Mouse (Mus musculus) cortical plate, adult 2 months (tissue): Measurements from ENCODE around the gene Far1.

ENCODE experiments used
- CTCF ChIP-seq: fragments of 200-500 bp; IDR thresholded peaks from 2 replicates; pipeline ENCODE4 v1.5.1; 2011; ENCODE audit warnings: mild to moderate bottlenecking, control low read depth, low read length; ENCODE audit not compliant: insufficient read depth; ENCODE audit errors: extremely low read depth
- POLR2A ChIP-seq: fragments of 200-500 bp; IDR thresholded peaks from 2 replicates; pipeline ENCODE4 v1.6.1; 2011; ENCODE audit warnings: mild to moderate bottlenecking, low read length, control low read depth; ENCODE audit not compliant: insufficient read depth; ENCODE audit errors: extremely low read depth

GRCm38 (mm10) chr7:113515831-113516230, 2.2 kb downstream of the Far1 start:
- TF ChIP-seq POLR2A (no peak), CTCF (no peak)
